Mouse (Mus musculus) thymus, postnatal 25 days (tissue): ENCODE results near the gene Aox2.

Experiments used
- DNase-seq: peaks from one replicate; pipeline ENCODE4 v3.0.0; 2022

The Aox2 gene

DNA sequence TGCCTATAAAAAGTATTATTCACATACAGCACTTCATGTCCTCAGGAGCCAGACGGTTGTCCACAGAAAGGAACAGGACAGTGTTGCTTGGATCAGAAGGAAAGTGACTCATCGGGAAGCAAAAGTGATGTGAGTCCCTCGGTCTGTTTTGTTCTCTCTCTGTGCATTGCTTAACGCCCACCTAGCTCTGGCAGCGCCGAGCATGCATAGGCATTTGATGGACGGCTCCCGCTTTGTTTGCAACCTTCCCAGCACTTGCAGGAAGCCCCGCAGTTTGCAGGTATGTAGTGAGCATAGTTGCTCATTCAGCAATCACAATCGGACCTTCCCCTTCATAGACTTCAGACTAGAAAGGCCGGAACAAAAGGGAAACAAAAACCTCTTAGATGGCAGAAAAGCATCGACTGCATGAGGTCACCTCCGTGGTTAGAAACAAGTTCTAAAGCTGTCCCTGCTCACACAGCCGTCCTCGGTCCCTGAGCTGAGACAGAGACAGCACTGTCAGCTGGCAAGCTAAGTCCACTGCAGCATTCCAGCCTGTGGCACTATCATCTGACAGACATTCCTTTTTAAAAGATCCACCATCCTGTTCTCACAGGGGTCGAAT lies 11.8 kb downstream of the Aox2 start:
- DNase-seq = no peak

DNA sequence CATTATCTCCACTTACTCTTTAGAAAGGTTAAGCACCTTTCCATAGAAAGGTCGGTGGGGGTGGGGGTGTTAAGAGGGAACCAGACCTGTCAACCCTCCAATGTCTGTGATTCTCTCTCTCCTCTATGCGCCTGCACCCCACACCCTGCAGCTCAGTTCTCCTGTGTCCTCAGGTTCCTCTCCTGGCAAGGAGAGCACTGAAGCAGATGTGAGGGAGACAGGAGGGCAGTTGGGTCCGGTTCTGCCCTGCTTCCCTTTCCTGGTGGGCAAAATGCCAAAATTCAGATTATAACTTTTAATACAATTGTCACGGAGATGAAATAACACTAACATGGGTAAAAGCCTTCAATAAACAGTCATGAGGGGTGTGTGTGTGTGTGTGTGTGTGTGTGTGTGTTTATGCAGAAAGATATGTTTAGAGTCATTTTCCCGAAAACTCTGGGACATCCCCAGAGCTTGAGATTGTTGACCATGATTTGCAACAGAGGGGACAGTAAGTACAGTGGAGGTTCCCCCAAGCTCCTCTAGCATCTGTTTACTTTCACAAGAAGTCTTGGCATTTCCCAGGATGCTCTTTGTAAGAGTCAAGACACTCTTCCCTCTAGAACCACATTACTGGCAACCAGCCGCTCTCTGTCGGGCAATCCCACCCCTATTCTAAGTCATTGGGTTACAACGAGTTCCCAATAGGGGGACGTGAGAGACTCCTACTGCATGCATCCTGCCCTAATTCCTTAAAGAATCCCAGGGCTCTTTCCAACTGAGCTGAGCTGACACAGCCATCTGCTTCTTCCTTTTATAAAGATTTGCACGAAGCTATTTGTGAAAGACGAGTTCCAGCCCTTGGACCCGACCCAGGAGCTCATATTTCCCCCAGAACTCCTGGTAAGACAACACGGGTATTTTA lies 13.5 kb downstream of the Aox2 start:
- DNase-seq = no peak

DNA sequence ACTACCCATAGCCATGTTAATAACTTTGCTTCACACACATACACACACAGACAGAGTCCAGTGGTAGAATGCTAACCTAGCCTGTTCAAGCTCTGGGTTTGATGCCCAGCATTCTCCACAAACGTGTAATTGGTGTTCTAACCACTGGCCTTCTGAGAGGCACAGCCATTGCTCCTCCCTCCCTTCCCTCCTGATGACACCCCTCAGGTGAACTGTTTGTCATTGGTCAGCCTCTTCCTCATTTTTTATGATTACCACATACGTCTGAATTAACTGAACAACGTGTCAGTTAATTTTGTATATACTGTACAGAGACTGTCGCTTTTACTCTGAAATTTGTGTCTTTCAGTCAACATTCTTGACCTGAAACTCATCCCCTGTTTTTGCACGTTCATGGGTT lies 16.6 kb downstream of the Aox2 start:
- DNase-seq = no peak

DNA sequence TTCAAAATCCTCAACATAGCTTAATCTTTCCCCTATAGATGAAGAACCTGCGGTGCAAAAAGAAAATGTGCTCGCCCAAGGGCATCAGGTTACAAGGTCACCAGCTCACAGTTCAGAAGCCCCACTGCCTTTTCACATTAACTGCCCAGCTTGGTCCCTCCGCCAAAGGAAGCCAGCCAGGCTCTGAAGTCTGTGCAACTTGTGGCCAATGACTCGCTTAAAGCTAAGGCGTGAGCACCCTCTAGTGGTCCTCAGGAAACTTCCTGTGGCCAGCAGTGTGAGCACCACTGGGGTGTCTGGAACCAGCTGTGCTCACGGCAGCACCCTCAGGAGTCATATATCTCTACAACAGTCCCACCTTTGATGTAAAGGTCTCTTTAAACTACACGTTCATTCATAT lies 18.2 kb downstream of the Aox2 start:
- DNase-seq = peak; percentile 72

DNA sequence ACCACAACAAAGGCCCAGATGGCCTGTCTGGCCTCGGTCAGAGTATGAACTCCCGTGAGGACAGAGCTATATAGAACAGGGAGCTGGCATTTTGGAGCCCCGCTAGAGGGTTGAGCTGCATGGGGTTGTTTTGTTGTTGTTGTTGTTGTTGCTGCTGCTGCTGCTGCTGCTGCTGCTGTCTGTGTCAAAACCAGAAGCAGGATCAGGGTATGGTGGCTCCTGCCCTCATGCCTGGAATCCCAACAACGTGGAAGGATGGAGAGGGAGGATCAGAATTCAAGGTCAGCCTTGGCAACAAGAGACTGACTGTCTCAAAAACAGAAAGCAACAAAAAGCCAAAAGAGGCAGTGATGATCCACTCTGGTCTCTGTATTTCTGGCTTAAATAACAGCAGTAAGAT lies 18.7 kb downstream of the Aox2 start:
- DNase-seq = no peak

DNA sequence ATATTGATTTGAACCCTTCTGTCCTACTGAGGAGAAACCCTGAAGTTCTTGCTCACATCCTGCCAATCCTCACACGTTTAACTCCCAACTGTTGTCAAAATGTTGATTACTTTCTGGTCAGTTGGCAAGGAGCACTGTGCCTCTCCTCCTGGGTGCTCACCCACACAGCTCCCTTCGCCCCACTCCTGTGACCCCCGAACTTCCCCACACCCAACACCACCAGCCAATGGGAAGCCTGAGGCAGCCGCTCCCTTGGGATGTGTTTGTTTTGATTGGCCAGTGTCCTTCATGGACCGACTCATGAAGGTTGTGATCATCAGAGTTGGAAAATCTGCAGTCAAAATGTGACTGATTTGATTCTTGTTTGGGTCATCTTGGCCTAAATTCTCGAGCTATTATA lies 20.2 kb downstream of the Aox2 start:
- DNase-seq = no peak

DNA sequence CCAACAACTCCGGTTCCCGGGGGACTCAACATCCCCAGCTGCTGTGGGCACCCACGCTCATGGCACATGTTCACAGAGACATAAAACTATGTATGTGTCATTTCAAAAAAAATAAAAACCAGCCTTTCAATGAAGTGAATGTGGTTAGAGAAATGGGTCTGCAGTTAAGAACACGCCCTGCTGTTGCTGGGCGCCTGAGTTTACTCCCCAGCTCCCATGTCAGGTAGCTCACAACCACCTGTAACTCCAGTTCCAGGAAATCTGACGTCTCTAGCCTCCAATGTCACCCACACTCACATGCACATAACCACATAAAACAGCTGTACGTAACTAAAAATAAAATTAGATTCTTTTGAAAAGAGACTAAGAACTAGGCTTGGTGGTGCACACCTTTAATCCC lies 22.9 kb downstream of the Aox2 start:
- no peak for DNase-seq

DNA sequence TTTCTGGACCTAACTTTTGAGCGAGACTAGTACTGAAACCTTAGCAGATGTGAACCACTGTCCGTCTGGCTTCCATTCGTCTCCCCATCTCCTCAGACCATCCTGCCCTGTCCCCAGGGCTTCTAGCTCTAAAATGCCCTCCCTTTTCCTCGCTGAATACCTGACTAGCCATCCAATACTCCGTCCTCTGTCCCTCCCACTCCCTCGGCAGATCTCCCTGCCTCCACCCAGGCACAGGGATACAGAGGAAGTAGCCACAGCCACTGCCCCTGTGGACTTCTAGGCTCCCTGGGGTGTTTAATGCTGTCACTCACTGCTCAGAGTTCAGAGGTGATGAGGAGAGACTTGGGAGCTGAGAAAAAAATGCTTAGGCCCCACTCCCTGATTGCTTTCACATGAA lies 23.9 kb downstream of the Aox2 start:
- no peak for DNase-seq

DNA sequence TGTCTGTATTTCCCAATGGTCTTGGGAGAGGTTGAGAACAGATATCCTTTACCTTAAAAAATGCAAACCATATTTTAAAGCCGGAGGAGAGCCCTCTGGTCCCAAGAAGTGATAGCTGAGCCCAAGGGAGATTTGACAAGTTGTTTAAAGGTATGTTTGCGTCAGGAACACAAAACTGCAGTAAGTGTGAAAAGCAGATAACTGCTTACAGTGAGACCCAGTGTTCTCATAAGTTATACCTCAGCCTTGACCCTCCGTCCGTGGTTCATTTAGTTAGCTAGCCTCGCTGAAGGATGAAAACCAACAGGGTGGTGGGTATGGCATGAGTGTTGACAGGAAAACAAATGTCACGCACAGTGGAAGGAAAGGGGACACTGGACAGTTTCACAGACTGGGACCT lies 24.9 kb downstream of the Aox2 start:
- DNase-seq = no peak

DNA sequence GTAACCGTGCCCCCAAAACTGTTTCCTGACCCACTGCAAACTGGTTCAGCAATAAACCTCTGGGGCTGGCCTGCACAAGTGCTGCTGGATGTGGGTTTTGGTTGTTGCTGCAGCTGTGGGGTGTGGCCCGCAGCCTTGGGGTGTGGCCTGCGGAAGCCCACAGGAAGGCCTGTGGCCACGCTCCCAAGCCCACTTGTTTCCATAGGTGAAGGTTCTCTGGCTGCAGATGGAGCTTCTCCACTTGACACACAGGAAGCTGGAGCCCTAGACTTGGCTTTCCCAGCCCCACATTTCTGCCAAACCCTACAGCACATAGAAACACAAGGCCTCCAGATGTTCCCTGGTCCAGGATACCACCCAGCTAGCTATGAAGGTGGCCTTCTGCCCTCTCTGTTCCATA lies 25.6 kb downstream of the Aox2 start:
- peak; percentile 78 for DNase-seq

DNA sequence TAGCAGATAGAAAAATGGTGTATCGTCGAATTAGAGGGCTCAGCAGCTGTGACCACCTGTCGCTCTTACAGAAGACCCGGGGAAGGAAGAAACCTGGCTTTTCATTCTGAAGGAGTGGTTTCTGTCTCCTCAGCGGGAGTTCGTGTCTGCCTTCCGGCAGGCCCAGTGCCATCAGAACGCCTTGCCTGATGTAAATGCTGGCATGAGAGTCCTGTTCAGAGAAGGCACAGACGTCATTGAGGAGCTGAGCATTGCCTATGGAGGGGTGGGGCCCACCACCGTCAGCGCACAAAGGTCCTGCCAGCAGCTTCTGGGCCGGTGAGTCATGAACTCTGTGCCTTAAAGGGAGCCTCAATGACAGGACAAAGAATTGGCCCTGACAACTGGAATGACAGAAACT lies 26.2 kb downstream of the Aox2 start:
- DNase-seq = peak; percentile 38

DNA sequence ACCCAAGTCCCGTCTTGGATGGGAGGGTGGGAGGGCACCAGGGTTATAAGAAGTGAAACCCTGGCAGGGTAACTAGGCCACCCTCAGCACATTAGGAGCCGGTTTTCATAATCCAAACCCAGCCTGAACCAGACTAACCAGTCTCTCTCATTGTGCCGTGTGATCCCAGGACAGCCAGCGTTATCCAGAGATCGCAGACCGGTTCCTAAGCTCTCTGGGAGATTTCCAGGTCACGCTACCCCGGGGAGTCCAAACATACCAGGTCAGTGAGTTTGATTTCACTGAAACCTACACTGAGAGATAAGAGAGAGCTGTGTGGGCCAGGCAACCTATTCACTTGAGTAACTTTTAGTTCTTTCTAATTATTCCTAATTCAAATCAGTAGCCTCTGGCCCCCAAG lies 29.1 kb downstream of the Aox2 start:
- no peak for DNase-seq

DNA sequence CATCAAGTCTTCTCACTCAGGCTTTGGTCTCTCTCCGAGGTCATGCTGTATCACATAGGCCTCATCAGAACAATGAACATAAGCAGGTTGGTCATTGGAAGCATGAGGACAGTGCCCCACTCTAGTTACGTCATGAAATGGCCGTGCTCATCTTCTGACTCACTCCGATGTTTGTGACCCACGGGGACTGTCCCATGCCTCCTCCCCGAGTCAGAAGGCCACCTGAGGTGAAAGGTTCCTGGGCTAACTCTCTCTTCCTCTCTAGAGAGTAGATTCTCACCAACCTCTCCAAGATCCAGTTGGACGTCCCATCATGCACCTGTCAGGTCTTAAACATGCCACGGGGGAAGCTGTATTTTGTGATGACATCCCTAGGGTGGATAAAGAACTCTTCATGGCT lies 30.5 kb downstream of the Aox2 start:
- DNase-seq = no peak

DNA sequence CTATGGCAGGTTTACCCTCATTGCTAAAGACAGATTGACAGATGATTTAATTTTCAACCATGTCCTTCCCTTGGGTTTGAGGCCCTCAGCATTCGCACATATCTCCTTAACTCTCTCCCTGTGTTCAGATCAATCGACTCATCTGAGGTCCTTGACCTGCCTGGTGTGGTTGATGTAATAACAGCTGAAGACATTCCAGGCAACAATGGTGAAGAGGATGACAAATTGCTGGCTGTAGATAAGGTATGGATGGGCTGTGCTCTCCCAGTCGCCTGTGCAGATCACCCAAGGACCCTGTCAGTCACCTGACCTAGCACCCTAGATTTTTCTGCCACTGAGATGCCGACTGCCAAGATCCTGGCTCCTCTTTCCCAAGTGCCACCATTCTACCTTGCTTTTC lies 31.7 kb downstream of the Aox2 start:
- DNase-seq = no peak

DNA sequence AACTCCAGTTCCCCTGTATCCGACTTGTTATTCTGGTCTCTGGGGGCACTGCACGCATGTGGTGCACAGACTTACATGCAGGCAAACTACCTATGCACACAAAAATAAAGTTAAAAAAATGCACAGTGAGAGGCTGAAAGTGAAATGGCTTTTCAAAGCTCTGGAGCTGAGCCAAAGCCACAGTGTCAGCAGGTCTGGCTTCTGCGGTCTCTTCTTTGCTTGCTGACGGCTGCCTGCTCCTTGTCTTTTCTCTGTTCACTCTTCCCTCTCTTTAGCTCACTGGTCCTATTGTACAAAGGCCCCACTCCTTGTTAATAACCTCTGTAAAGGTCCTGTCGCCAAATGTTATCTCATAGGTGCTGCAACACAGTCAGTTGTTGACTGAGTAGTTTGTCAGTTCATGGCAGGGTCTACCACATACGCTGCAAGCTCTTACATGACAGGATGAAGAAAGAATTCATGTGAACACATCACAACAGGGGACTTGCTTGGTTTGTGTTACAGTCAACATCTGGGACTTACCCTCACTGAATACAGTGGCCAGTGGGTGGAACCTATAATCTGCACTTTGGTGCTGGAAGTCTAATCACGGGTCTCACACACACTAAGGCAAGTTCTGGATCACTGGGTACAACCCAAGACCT lies 33.2 kb downstream of the Aox2 start:
- peak; percentile 39 for DNase-seq

DNA sequence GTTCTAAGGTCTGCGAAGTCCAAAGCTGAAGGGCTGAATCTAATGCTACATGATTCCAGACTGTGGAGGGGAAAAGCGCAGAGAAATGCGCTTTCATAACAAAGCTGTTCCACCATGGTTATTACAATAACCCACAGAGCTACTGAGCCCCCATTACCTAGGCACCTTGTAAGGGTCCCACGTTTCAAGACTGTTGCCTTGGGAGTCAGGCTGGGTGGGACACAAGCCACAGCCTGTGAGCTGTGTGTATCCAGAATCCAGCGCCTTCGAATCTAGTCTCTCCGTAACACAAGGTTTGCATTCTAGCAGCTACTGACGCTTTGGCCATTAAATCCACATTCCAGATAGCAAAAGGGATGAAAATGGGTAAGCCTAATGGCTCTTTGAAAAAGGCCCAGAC lies 35.0 kb downstream of the Aox2 start:
- no peak for DNase-seq

DNA sequence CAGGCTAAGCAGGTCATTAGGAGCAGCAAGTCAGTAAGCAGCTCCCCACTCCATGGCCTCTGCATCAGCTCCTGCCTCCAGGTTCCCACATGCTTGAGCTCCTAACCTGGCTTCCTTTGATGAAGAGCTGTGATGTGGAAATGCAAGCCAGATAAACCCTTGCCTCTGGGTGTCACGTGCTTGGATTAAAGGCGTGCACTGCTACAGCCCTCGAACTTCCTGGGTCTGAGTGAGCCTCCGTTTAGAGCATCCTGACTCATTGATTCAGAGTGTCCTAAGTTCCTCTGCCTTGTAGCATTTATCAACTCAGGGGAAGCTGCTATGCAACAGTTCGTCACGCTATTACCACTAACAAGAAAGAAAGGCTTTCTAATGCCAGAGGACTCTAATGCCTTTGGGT lies 37.4 kb downstream of the Aox2 start:
- DNase-seq = no peak

DNA sequence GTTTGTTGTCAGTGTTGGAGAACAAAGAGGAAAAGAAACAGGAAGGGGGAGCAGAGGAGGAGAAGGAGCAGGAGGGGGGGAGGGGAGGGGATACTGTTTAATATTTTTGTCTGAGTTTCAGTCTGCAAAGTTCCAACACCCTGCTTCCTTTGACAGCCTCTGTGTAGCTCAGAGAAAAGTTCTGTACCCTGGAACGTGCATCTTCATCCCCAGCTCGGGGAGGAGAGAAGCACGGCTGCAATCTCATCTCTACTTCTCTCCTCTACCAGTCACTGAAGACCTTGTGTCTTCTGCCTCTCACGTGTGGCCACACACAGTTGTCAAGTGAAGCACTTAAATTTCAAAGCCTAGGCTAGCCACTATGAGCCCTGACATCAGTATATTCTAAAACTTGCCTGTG lies 55.1 kb downstream of the Aox2 start:
- no peak for DNase-seq

DNA sequence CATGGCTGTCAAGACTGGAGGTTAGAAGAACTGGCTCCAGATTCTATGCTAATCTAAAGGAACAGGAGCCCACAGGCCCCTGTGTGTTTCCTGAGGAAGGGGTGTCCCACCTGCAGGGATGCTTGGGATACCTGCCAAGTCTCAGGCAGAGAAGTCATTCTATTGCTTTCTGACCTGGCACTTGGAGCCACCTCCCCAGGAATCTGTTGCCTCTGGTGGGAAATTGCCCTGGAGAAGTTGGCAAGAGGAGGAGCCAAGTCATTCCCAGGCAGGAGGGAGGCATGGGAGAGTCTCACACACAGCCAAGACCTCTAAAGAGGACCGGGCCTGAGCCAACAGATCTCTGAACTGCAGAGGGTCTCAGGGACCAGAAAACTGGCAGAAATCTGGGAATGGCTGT lies 61.8 kb downstream of the Aox2 start:
- no peak for DNase-seq

DNA sequence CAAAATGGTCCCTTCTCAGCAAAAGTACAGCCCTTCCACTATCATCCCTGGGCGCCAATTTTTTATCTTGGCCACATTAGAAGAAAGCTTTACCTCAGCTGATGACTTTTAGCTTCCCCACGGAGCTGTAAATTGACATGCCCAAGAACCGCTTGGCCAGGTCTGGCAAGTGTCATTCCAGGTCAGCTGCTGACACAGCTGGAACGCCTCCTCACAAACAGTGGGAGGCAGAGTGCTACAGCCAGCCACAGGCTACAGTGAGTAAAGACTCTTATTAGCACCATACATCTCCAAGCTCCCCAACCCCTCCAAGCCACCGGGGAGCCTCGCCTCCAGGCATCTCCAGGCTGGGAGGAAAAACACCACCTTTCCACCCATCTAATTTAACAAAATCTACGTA lies 63.5 kb downstream of the Aox2 start:
- no peak for DNase-seq

DNA sequence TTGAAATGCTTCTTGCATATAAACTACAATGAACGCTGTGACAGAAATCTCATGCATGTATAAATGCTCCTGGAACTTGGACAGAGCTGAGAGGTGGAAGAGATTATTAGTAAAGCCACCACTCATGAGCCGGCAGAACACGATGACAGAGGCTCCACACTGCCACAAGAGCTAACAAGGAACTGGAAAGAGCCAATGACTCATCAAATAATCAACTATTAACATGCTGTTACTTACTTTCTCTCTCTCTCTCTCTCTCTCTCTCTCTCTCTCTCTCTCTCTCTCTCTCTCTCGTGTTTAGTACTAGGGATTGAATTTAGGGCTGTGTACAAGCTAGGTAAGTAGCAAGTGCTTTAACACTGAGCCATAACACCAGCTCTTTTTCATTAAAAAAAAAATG lies 65.7 kb downstream of the Aox2 start:
- DNase-seq = no peak

DNA sequence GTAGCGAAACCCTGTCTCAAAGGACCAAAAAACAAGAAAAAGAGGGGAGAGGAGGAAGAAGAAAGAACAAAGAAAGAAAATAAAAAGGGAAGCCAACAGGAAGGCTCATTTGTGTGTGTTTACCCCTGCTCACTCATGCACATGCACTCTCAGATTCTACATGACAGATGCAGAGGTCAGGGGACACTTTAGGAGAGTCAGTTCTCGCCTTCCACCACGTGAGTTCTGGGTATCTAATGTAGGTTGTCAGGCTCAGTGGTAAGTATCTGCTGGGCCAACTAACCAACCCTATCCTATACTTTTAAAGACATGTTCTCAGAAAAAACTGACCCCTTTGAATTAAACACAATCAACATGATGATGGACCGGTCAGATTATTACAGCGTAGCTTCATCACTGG lies 66.4 kb downstream of the Aox2 start:
- no peak for DNase-seq

DNA sequence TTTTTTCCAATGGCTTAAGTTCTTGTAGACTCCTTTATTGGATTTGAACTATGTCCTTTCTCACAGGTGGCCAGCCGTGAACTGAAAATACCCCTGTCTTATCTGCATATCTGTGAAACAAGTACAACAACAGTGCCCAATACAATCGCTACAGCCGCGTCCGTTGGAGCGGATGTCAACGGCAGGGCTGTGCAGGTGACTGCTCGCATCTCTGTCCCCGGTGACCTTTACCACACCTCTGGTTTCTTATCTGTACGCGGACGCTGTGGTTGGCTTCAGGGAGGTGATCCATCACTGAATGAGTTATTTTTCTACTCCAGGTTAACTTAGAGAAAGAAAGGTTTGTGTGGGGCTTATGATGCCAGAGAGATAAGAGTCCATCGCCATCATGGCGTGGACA lies 68.0 kb downstream of the Aox2 start:
- DNase-seq = no peak

DNA sequence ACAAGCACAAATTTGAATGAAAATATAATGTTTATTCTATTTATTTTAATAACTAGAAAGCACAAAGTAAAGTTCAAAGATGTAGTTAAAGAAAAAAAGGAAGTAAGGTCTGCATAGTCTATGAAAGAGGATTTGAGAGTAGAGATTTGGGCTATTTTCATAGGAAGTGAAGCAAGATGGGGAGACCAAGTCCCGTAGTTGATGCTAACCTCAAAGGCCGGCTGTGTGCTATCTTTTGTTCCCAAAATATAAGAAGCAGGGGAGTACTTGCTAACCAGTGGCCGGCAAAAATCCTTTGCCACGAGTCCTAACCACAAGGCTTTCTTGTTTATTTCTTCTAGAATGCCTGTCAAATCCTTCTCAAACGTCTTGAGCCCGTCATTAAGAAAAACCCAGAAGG lies 70.6 kb downstream of the Aox2 start:
- DNase-seq = no peak
